Mouse (Mus musculus) cortical plate, adult 2 months (tissue): Measurements from ENCODE around the gene Ugt1a8.

ENCODE experiments used
- CTCF ChIP-seq: fragments of 200-500 bp; IDR thresholded peaks from 2 replicates; pipeline ENCODE4 v1.5.1; 2011; ENCODE audit warnings: mild to moderate bottlenecking, control low read depth, low read length; ENCODE audit not compliant: insufficient read depth; ENCODE audit errors: extremely low read depth
- POLR2A ChIP-seq: fragments of 200-500 bp; IDR thresholded peaks from 2 replicates; pipeline ENCODE4 v1.6.1; 2011; ENCODE audit warnings: mild to moderate bottlenecking, low read length, control low read depth; ENCODE audit not compliant: insufficient read depth; ENCODE audit errors: extremely low read depth

GRCm38 (mm10) chr1:88245881-88246280 is 158.3 kb downstream of the Ugt1a8 start:
- TF ChIP-seq CTCF (no peak), POLR2A (no peak)
